Mouse (Mus musculus) forebrain, embryonic 10.5 days (tissue): ENCODE measurements around the gene Tfpt. TPM values are rescaled to one million over a fixed set of nuclear protein-coding genes. Genes with fewer than 3 reads are reported as not detected.
"Not testable (repeated sequence)": the region's sequence is repeated elsewhere in the genome, so short reads cannot be mapped to it uniquely, and the experiment has no call there.

ENCODE experiments used
- DNase-seq: peaks from one replicate; pipeline ENCODE4 v3.0.0-alpha.2; 2017; ENCODE audit warnings: low spot score; ENCODE audit errors: extremely low spot score
- H3K27ac ChIP-seq: fragments of 300-500 bp; sonication (generic); 2 replicates; pipeline ENCODE4 v1.5.1; 2016; ENCODE audit warnings: mild to moderate bottlenecking
- H3K27me3 ChIP-seq: fragments of 300-500 bp; sonication (generic); 2 replicates; pipeline ENCODE4 v1.6.1; 2016; ENCODE audit warnings: mild to moderate bottlenecking; ENCODE audit not compliant: poor library complexity, severe bottlenecking
- H3K36me3 ChIP-seq: fragments of 300-500 bp; sonication (generic); replicated peaks from 2 replicates; pipeline ENCODE4 v1.6.1; 2016; ENCODE audit warnings: mild to moderate bottlenecking, moderate library complexity
- H3K4me1 ChIP-seq: fragments of 300-500 bp; sonication (generic); 2 replicates; pipeline ENCODE4 v1.6.1; 2016
- H3K4me3 ChIP-seq: fragments of 300-500 bp; sonication (generic); 2 replicates; pipeline ENCODE4 v1.5.1; 2016; ENCODE audit warnings: mild to moderate bottlenecking, moderate library complexity
- H3K9me3 ChIP-seq: fragments of 300-500 bp; sonication (generic); 2 replicates; pipeline ENCODE4 v1.6.1; 2016; ENCODE audit warnings: mild to moderate bottlenecking, moderate library complexity
- WGBS: fragments of 180-500 bp; shearing (Covaris S2); methylation state at CpG from one replicate; pipeline ENCODE4 v1.1.7; 2016; 5-methylcytosine and 5-hydroxymethylcytosine counted together
- microRNA-seq: library from miRNA; unstranded; fragments of <30 nt; microRNA quantifications from one replicate; pipeline ENCODE4, GENCODE M21; 2017
- polyA plus RNA-seq: library from polyadenylated mRNA; unstranded; fragments of >200 nt; fragmentation: Nextera tagmentation; extraction: Ambion mirVana; gene quantifications from 2 replicates; pipeline ENCODE4 v1.2.1, GENCODE M21; 2016

Tfpt gene
- polyA plus RNA-seq, 1 experiment from 2014 or later, result 29.0 TPM

GRCm38 (mm10) chr7:3586255-3586654 lies 43.5 kb downstream of the Tfpt start:
- Histone ChIP-seq H3K4me3 (no peak overlapping the region), H3K9me3 (no peaks in the 10 kb centered on the region), H3K27me3 (no peaks in the 10 kb centered on the region), H3K4me1 (peaks cover 10% of the 10 kb centered on the region), H3K27ac (no peak overlapping the region), H3K36me3 (no peaks in the 10 kb centered on the region)
- DNase-seq, result no peak
- WGBS, result 3% methylated on average over 5 of the region's 5 CpGs

GRCm38 (mm10) chr7:3585763-3586162 lies 44.0 kb downstream of the Tfpt start:
- no peak overlapping the region for H3K27ac ChIP-seq
- no peaks in the 10 kb centered on the region for H3K36me3 ChIP-seq
- DNase-seq, result no peak
- no peaks in the 10 kb centered on the region for H3K27me3 ChIP-seq
- WGBS, result 18% methylated on average over 6 of the region's 6 CpGs
- no peak overlapping the region for H3K4me3 ChIP-seq
- H3K4me1 ChIP-seq, result peaks cover 10% of the 10 kb centered on the region
- no peaks in the 10 kb centered on the region for H3K9me3 ChIP-seq

- no peak for DNase-seq
- Histone ChIP-seq H3K27me3 (no peaks in the 10 kb centered on the region), H3K27ac (no peak overlapping the region), H3K4me1 (no peaks in the 10 kb centered on the region), H3K36me3 (no peaks in the 10 kb centered on the region), H3K9me3 (0 out of 2 replicates have a peak, but pooled peaks cover 4% of the 10 kb centered on the region), H3K4me3 (no peak overlapping the region)
- WGBS, result 84% methylated on average over 2 of the region's 2 CpGs
These were observed 49.7 kb downstream of the Tfpt start for GRCm38 (mm10) chr7:3580029-3580428.

- WGBS, result 72% methylated on average over 6 of the region's 6 CpGs
- no peaks in the 10 kb centered on the region for H3K4me1 ChIP-seq
- H3K9me3 ChIP-seq, result 0 out of 2 replicates have a peak, but pooled peaks cover 4% of the 10 kb centered on the region
- no peaks in the 10 kb centered on the region for H3K27me3 ChIP-seq
- H3K27ac ChIP-seq, result no peak overlapping the region
- DNase-seq, result no peak
- H3K36me3 ChIP-seq, result no peaks in the 10 kb centered on the region
- H3K4me3 ChIP-seq, result no peak overlapping the region
These were observed 50.7 kb downstream of the Tfpt start for GRCm38 (mm10) chr7:3578952-3579546.

- DNase-seq, result no peak
- Histone ChIP-seq H3K36me3 (no peaks in the 10 kb centered on the region), H3K27me3 (no peaks in the 10 kb centered on the region), H3K4me1 (no peaks in the 10 kb centered on the region), H3K27ac (no peak overlapping the region), H3K4me3 (no peak overlapping the region), H3K9me3 (0 out of 2 replicates have a peak, but pooled peaks cover 4% of the 10 kb centered on the region)
- 84% methylated on average over 2 of the region's 2 CpGs for WGBS
These were observed 51.5 kb downstream of the Tfpt start for GRCm38 (mm10) chr7:3578196-3578595.

GRCm38 (mm10) chr7:3576354-3577124 lies 53.2 kb downstream of the Tfpt start:
- H3K4me3 ChIP-seq, result no peak overlapping the region
- no peaks in the 10 kb centered on the region for H3K27me3 ChIP-seq
- H3K36me3 ChIP-seq, result no peaks in the 10 kb centered on the region
- H3K4me1 ChIP-seq, result no peaks in the 10 kb centered on the region
- H3K9me3 ChIP-seq, result 0 out of 2 replicates have a peak, but pooled peaks cover 4% of the 10 kb centered on the region
- WGBS, result 87% methylated on average over 5 of the region's 5 CpGs
- DNase-seq, result no peak
- H3K27ac ChIP-seq, result no peak overlapping the region

GRCm38 (mm10) chr7:3574216-3574615 lies 55.5 kb downstream of the Tfpt start:
- H3K36me3 ChIP-seq, result no peaks in the 10 kb centered on the region
- no peaks in the 10 kb centered on the region for H3K4me1 ChIP-seq
- no peaks in the 10 kb centered on the region for H3K27me3 ChIP-seq
- H3K27ac ChIP-seq, result no peak overlapping the region
- 0 out of 2 replicates have a peak, but pooled peaks cover 4% of the 10 kb centered on the region for H3K9me3 ChIP-seq
- 72% methylated on average over 5 of the region's 5 CpGs for WGBS
- no peak for DNase-seq
- no peak overlapping the region for H3K4me3 ChIP-seq

GRCm38 (mm10) chr7:3571847-3572246 lies 57.9 kb downstream of the Tfpt start:
- Histone ChIP-seq H3K9me3 (0 out of 2 replicates have a peak, but pooled peaks cover 4% of the 10 kb centered on the region), H3K4me3 (no peak overlapping the region), H3K27me3 (no peaks in the 10 kb centered on the region), H3K36me3 (no peaks in the 10 kb centered on the region), H3K27ac (no peak overlapping the region), H3K4me1 (no peaks in the 10 kb centered on the region)
- WGBS, result 91% methylated on average over 1 of the region's 1 CpGs
- no peak for DNase-seq

GRCm38 (mm10) chr7:3570580-3570979 lies 59.1 kb downstream of the Tfpt start:
- H3K36me3 ChIP-seq, H3K4me1 ChIP-seq, H3K27ac ChIP-seq, H3K4me3 ChIP-seq, DNase-seq, H3K9me3 ChIP-seq, H3K27me3 ChIP-seq: not testable (repeated sequence)
- 87% methylated on average over 3 of the region's 3 CpGs for WGBS

Small RNA genes within 50 kb of the gene (microRNA-seq; reads per million reads assigned to microRNA genes)
- gene Gm25100 (not detected), gene Mir3572 (4.5 reads per million, percentile 11 among the genes with 10 or more reads in this experiment)

Other genes with a start within 250 kb of the Tfpt start
- gene Cacng8, start 239.2 kb downstream of the Tfpt start, polyA plus RNA-seq, result 6.7 and 7.1 TPM in 2 replicates
- gene Cacng6, start 205.7 kb downstream of the Tfpt start, polyA plus RNA-seq, result 0.22 and 0.27 TPM in 2 replicates
- gene Tarm1, start 127.3 kb downstream of the Tfpt start, polyA plus RNA-seq, result not detected in 2 replicates
- gene Oscar, start 13.8 kb downstream of the Tfpt start, polyA plus RNA-seq, result 0.09 TPM in 1 of 2 replicates, not detected in the other
- 363 and 367 TPM in 2 replicates for gene Ndufa3, start 12.6 kb downstream of the Tfpt start, polyA plus RNA-seq
- gene Prpf31, start 56 bp upstream of the Tfpt start, polyA plus RNA-seq, result 190 and 191 TPM in 2 replicates
- gene Cnot3, start 15.3 kb upstream of the Tfpt start, polyA plus RNA-seq, result 72.9 and 76.6 TPM in 2 replicates
- gene Leng1, start 35.9 kb upstream of the Tfpt start, polyA plus RNA-seq, result 14.6 and 15.4 TPM in 2 replicates
- 3.3 and 4.1 TPM in 2 replicates for gene Tmc4, start 47.6 kb upstream of the Tfpt start, polyA plus RNA-seq
- 286 and 298 TPM in 2 replicates for gene Tsen34, start 62.9 kb upstream of the Tfpt start, polyA plus RNA-seq
- gene Mboat7, start 63.6 kb upstream of the Tfpt start, polyA plus RNA-seq, result 37.5 and 40.9 TPM in 2 replicates
- 1,434 and 1,436 TPM in 2 replicates for gene Rps9, start 74.1 kb upstream of the Tfpt start, polyA plus RNA-seq
- gene Pirb, start 90.5 kb upstream of the Tfpt start, polyA plus RNA-seq, result 0.19 and 0.26 TPM in 2 replicates
- not detected in 2 replicates for gene Gm15448, start 195.8 kb upstream of the Tfpt start, polyA plus RNA-seq
- not detected in 2 replicates for gene Pira2, start 215.1 kb upstream of the Tfpt start, polyA plus RNA-seq